In genomic region chr13:4296991-4297390, GRCm38 (mm10) we compare ENCODE assay signal across 16 mouse cellular contexts. TPM values are rescaled to one million over a fixed set of nuclear protein-coding genes. Genes with fewer than 3 reads are reported as not detected.
DNase-seq lines count a peak whose midpoint lies in the region; ATAC-seq lines count a peak whose summit lies in the region.
"Had no signal": no experiment of that assay in that cellular context is flagged by ENCODE, and none has a peak within 500 bp of the region (broad histone marks: within the 10 kb centered on the region; RNA-seq: fewer than 3 reads in every experiment).

No protein-coding gene starts in this region.

- no peak for DNase-seq in spleen, adult 18-20 months
- DNase-seq in retina, postnatal 1 day = no peak
- DNase-seq: adrenal gland, adult 2 months; adrenal gland, postnatal 10 days; adrenal gland, postnatal 25 days; cerebellum, adult 11 months; cerebellum, adult 2 months; cerebellum, adult 9-10 months; cerebellum, postnatal 10 days; cerebellum, postnatal 25 days; embryo, embryonic 11 days had no signal

- ATAC-seq in common myeloid progenitor, adult 5-6 weeks (replicated peaks; ENCODE audit: low read depth, poor library complexity, severe bottlenecking) = peak; percentile 47
- peak; percentile 44 for ATAC-seq in granulocyte monocyte progenitor cell, adult 5-6 weeks (replicated peaks; ENCODE audit: poor library complexity, severe bottlenecking)
- ATAC-seq in megakaryocyte progenitor cell, adult 5-6 weeks (replicated peaks; ENCODE audit: poor library complexity) = peak; percentile 55
- ATAC-seq: forebrain, embryonic 14.5 days; forebrain, embryonic 16.5 days had no signal

RNA-seq across cellular contexts. Expression of gene Akr1c12, which starts 17.8 kb away (rescaled TPM):
- 3.9 and 6.8 TPM in 2 replicates for total RNA-seq in common myeloid progenitor, adult 5-6 weeks (2017)
- total RNA-seq in granulocyte monocyte progenitor cell, adult 5-6 weeks (2014; fragmentation: Nextera tagmentation) = 0.66 and 3.5 TPM in 2 replicates
- total RNA-seq in granulocyte monocyte progenitor cell, adult 5-6 weeks (2017) = 1.3 and 1.9 TPM in 2 replicates
- total RNA-seq in megakaryocyte progenitor cell, adult 5-6 weeks (2015) = 2.0 and 5.1 TPM in 2 replicates
- total RNA-seq in megakaryocyte progenitor cell, adult 5-6 weeks (2017) = 1.0 and 1.7 TPM in 2 replicates
- total RNA-seq: adrenal gland, postnatal 25 days had no signal
